Mouse (Mus musculus) embryonic facial prominence, embryonic 15.5 days (tissue): ENCODE results near the gene Olfr1410. TPM values are rescaled to one million over a fixed set of nuclear protein-coding genes. Genes with fewer than 3 reads are reported as not detected.

Experiments used
- ATAC-seq: fragments of 200-750 bp; cut with Nextera tagmentation; 2 replicates; pipeline ENCODE4 v1.8.0; 2017; ENCODE audit warnings: low read depth, moderate TSS enrichment; ENCODE audit not compliant: insufficient number of reproducible peaks, low FRiP score, low TSS enrichment
- H3K27ac ChIP-seq: fragments of 300-500 bp; sonication (generic); replicated peaks from 2 replicates; pipeline ENCODE4 v1.5.1; 2015; ENCODE audit warnings: mild to moderate bottlenecking, inconsistent platforms
- H3K27me3 ChIP-seq: fragments of 300-500 bp; sonication (generic); 2 replicates; pipeline ENCODE4 v1.6.1; 2015; ENCODE audit warnings: inconsistent platforms
- H3K36me3 ChIP-seq: fragments of 300-500 bp; sonication (generic); 2 replicates; pipeline ENCODE4 v1.6.1; 2015; ENCODE audit warnings: mild to moderate bottlenecking, inconsistent platforms
- H3K4me1 ChIP-seq: fragments of 300-500 bp; sonication (generic); 2 replicates; pipeline ENCODE4 v1.6.1; 2015; ENCODE audit warnings: inconsistent platforms
- H3K4me2 ChIP-seq: fragments of 300-500 bp; sonication (generic); replicated peaks from 2 replicates; pipeline ENCODE4 v1.6.1; 2015; ENCODE audit warnings: mild to moderate bottlenecking, inconsistent platforms
- H3K4me3 ChIP-seq: fragments of 300-500 bp; sonication (generic); replicated peaks from 2 replicates; pipeline ENCODE4 v1.5.1; 2015; ENCODE audit warnings: mild to moderate bottlenecking, inconsistent platforms
- H3K9ac ChIP-seq: fragments of 300-500 bp; sonication (generic); 2 replicates; pipeline ENCODE4 v1.6.1; 2015; ENCODE audit warnings: inconsistent platforms
- H3K9me3 ChIP-seq: fragments of 300-500 bp; sonication (generic); replicated peaks from 2 replicates; pipeline ENCODE4 v1.6.1; 2016; ENCODE audit warnings: inconsistent platforms
- WGBS: fragments of 180-500 bp; shearing (Covaris S2); methylation state at CpG from one replicate; pipeline ENCODE4 v1.1.7; 2015; 5-methylcytosine and 5-hydroxymethylcytosine counted together
- polyA plus RNA-seq: library from polyadenylated mRNA; unstranded; fragments of >200 nt; fragmentation: Nextera tagmentation; extraction: Ambion mirVana; gene quantifications from 2 replicates; pipeline ENCODE4 v1.2.1, GENCODE M21; 2015

Gene Olfr1410
- polyA plus RNA-seq, 1 experiment from 2014 or later, result not detected

- peak within 1 kb of the TSS; percentile 90 for H3K4me2 ChIP-seq
- no peaks in the 10 kb centered on the region; the same call in 1 of the 2 replicates for H3K27me3 ChIP-seq
- peak within 1 kb of the TSS; percentile 75 for H3K27ac ChIP-seq
- H3K9me3 ChIP-seq, result no peaks in the 10 kb centered on the region
- H3K4me3 ChIP-seq, result peak within 1 kb of the TSS; percentile 96
- under 1% methylated on average over 50 of the region's 50 CpGs for WGBS
- peak within 1 kb of the TSS; percentile 96 for H3K9ac ChIP-seq
- peak; percentile 87 for ATAC-seq
- peaks cover 22% of the 10 kb centered on the region for H3K4me1 ChIP-seq
- H3K36me3 ChIP-seq, result peaks cover 29% of the 10 kb centered on the region
Observed at GRCm38 (mm10) chr1:92641514-92642272, 36.1 kb downstream of the Olfr1410 start, which contains the start of gene Cops9. Gene Cops9, minus strand, starts transcription at chr1:92641985.

GRCm38 (mm10) chr1:92643691-92644090 lies 38.1 kb downstream of the Olfr1410 start:
- Histone ChIP-seq H3K9me3 (no peaks in the 10 kb centered on the region), H3K4me3 (no peak overlapping the region), H3K4me1 (peaks cover 35% of the 10 kb centered on the region), H3K9ac (no peak overlapping the region), H3K4me2 (no peak overlapping the region), H3K27me3 (no peaks in the 10 kb centered on the region; the same call in 1 of the 2 replicates), H3K36me3 (peaks cover 10% of the 10 kb centered on the region), H3K27ac (no peak overlapping the region)
- no peak for ATAC-seq
- 78% methylated on average over 4 of the region's 4 CpGs for WGBS

GRCm38 (mm10) chr1:92644916-92645315 lies 39.3 kb downstream of the Olfr1410 start:
- no peak for ATAC-seq
- WGBS, result 81% methylated on average over 5 of the region's 5 CpGs

GRCm38 (mm10) chr1:92646111-92646510 lies 40.5 kb downstream of the Olfr1410 start:
- ATAC-seq, result no peak
- Histone ChIP-seq H3K4me3 (no peak overlapping the region), H3K9ac (no peak overlapping the region), H3K4me2 (no peak overlapping the region), H3K9me3 (no peaks in the 10 kb centered on the region), H3K4me1 (peaks cover 23% of the 10 kb centered on the region), H3K36me3 (no peaks in the 10 kb centered on the region), H3K27me3 (no peaks in the 10 kb centered on the region; the same call in 1 of the 2 replicates), H3K27ac (no peak overlapping the region)
- 51% methylated on average over 2 of the region's 2 CpGs for WGBS

More at GRCm38 (mm10) chr1:92644916-92645315, 39.3 kb downstream of the Olfr1410 start:
- Histone ChIP-seq H3K4me3 (no peak overlapping the region), H3K9ac (no peak overlapping the region), H3K9me3 (no peaks in the 10 kb centered on the region), H3K36me3 (0 out of 2 replicates have a peak, but pooled peaks cover under 1% of the 10 kb centered on the region), H3K27me3 (no peaks in the 10 kb centered on the region; the same call in 1 of the 2 replicates), H3K27ac (no peak overlapping the region), H3K4me1 (peaks cover 35% of the 10 kb centered on the region), H3K4me2 (no peak overlapping the region)

- H3K4me3 ChIP-seq, result no peak overlapping the region
- H3K36me3 ChIP-seq, result no peaks in the 10 kb centered on the region
- no peak for ATAC-seq
- WGBS, result 77% methylated on average over 7 of the region's 7 CpGs
- no peak overlapping the region for H3K4me2 ChIP-seq
- no peak overlapping the region for H3K9ac ChIP-seq
- no peak overlapping the region for H3K27ac ChIP-seq
- no peaks in the 10 kb centered on the region for H3K9me3 ChIP-seq
- peaks cover 21% of the 10 kb centered on the region for H3K4me1 ChIP-seq
- H3K27me3 ChIP-seq, result no peaks in the 10 kb centered on the region; the same call in 1 of the 2 replicates
Observed at GRCm38 (mm10) chr1:92646601-92647000, 41.0 kb downstream of the Olfr1410 start.

- Histone ChIP-seq H3K9ac (no peak overlapping the region), H3K27ac (no peak overlapping the region), H3K4me2 (no peak overlapping the region), H3K9me3 (no peaks in the 10 kb centered on the region), H3K4me3 (no peak overlapping the region), H3K27me3 (no peaks in the 10 kb centered on the region; the same call in 1 of the 2 replicates), H3K36me3 (no peaks in the 10 kb centered on the region), H3K4me1 (peaks cover 19% of the 10 kb centered on the region)
- WGBS, result 68% methylated on average over 4 of the region's 4 CpGs
- ATAC-seq, result no peak
Observed at GRCm38 (mm10) chr1:92647026-92647425, 41.4 kb downstream of the Olfr1410 start.

GRCm38 (mm10) chr1:92647752-92648151 lies 42.2 kb downstream of the Olfr1410 start:
- Histone ChIP-seq H3K4me3 (no peak overlapping the region), H3K36me3 (no peaks in the 10 kb centered on the region), H3K4me2 (peak overlapping the region; percentile 17; the same call in 1 of the 2 replicates), H3K9ac (no peak overlapping the region), H3K27ac (no peak overlapping the region), H3K9me3 (no peaks in the 10 kb centered on the region), H3K27me3 (no peaks in the 10 kb centered on the region; the same call in 1 of the 2 replicates), H3K4me1 (peaks cover 14% of the 10 kb centered on the region)
- no peak for ATAC-seq
- 8% methylated on average over 8 of the region's 8 CpGs for WGBS

GRCm38 (mm10) chr1:92648197-92648596 lies 42.6 kb downstream of the Olfr1410 start:
- WGBS, result 49% methylated on average over 10 of the region's 10 CpGs
- H3K4me2 ChIP-seq, result peak overlapping the region; percentile 17; the same call in 1 of the 2 replicates

GRCm38 (mm10) chr1:92648673-92649072 lies 43.1 kb downstream of the Olfr1410 start, which contains the start of gene Otos:
Gene Otos, minus strand, starts transcription at chr1:92648841.
- Histone ChIP-seq H3K4me2 (peak within 1 kb of the TSS; percentile 17; the same call in 1 of the 2 replicates), H3K9me3 (no peaks in the 10 kb centered on the region), H3K27ac (no peak within 1 kb of the TSS), H3K9ac (no peak within 1 kb of the TSS), H3K4me1 (peaks cover 14% of the 10 kb centered on the region), H3K27me3 (no peaks in the 10 kb centered on the region; the same call in 1 of the 2 replicates), H3K36me3 (no peaks in the 10 kb centered on the region), H3K4me3 (no peak within 1 kb of the TSS)
- no peak for ATAC-seq
- WGBS, result 22% methylated on average over 8 of the region's 8 CpGs

More at GRCm38 (mm10) chr1:92648197-92648596, 42.6 kb downstream of the Olfr1410 start:
- Histone ChIP-seq H3K27me3 (no peaks in the 10 kb centered on the region; the same call in 1 of the 2 replicates), H3K36me3 (no peaks in the 10 kb centered on the region), H3K9me3 (no peaks in the 10 kb centered on the region), H3K9ac (no peak overlapping the region), H3K27ac (no peak overlapping the region), H3K4me1 (peaks cover 14% of the 10 kb centered on the region), H3K4me3 (no peak overlapping the region)
- no peak for ATAC-seq

GRCm38 (mm10) chr1:92651467-92651866 lies 45.9 kb downstream of the Olfr1410 start:
- Histone ChIP-seq H3K4me1 (peaks cover 14% of the 10 kb centered on the region), H3K4me3 (no peak overlapping the region), H3K36me3 (no peaks in the 10 kb centered on the region), H3K4me2 (no peak overlapping the region), H3K9ac (no peak overlapping the region), H3K9me3 (no peaks in the 10 kb centered on the region), H3K27ac (no peak overlapping the region), H3K27me3 (no peaks in the 10 kb centered on the region; the same call in 1 of the 2 replicates)
- ATAC-seq, result no peak
- 63% methylated on average over 3 of the region's 3 CpGs for WGBS

- Histone ChIP-seq H3K4me3 (no peak overlapping the region), H3K27me3 (no peaks in the 10 kb centered on the region; the same call in 1 of the 2 replicates), H3K9me3 (no peaks in the 10 kb centered on the region), H3K27ac (no peak overlapping the region), H3K4me2 (no peak overlapping the region), H3K4me1 (peaks cover 6% of the 10 kb centered on the region), H3K36me3 (no peaks in the 10 kb centered on the region), H3K9ac (no peak overlapping the region)
- WGBS, result 82% methylated on average over 3 of the region's 3 CpGs
- no peak for ATAC-seq
Observed at GRCm38 (mm10) chr1:92653179-92653578, 47.6 kb downstream of the Olfr1410 start.
